Mouse (Mus musculus): ENCODE results near the gene Sptssb.

- TF ChIP-seq CTCF (IDR thresholded peaks at IDR 0.05; ENCODE audit: extremely low read depth, insufficient read depth, insufficient read length, insufficient replicate concordance), result no peak
- no peak for TF ChIP-seq POLR2A (IDR thresholded peaks at IDR 0.05; ENCODE audit: low read depth, low read length)
Observed at GRCm38 (mm10) chr3:69869702-69870101, 10.0 kb upstream of the Sptssb start.
